Mouse (Mus musculus) MEL-GATA-1-ER (cell line): Measurements from ENCODE around the gene Sgo2a.
A peak's percentile ranks its signal among the peaks of the same experiment; 100 is the strongest.
"Not testable (repeated sequence)": the region's sequence is repeated elsewhere in the genome, so short reads cannot be mapped to it uniquely, and the experiment has no call there.

Experiments
- DNase-seq: peaks from one replicate; pipeline ENCODE4 v3.0.0-alpha.2; 2012; ENCODE audit warnings: low read depth; ENCODE audit errors: extremely low read depth

The Sgo2a gene

GRCm38 (mm10) chr1:57995432-57996132, at the start of gene Sgo2a:
TSS of gene Sgo2a (plus strand) at chr1:57995971.
- peak; percentile 92 for DNase-seq

GRCm38 (mm10) chr1:57947552-57948347, 48.0 kb upstream of the Sgo2a start:
- DNase-seq, result no peak

- no peak for DNase-seq
These were observed 46.6 kb upstream of the Sgo2a start for GRCm38 (mm10) chr1:57949195-57949594.

- DNase-seq, result no peak
These were observed 46.1 kb upstream of the Sgo2a start for GRCm38 (mm10) chr1:57949716-57950115.

- DNase-seq, result no peak
These were observed 43.3 kb upstream of the Sgo2a start for GRCm38 (mm10) chr1:57952509-57952908.

- peak; percentile 68 for DNase-seq
These were observed 42.0 kb upstream of the Sgo2a start for GRCm38 (mm10) chr1:57953586-57954375.

- no peak for DNase-seq
These were observed 41.4 kb upstream of the Sgo2a start for GRCm38 (mm10) chr1:57954376-57954765.

GRCm38 (mm10) chr1:57955774-57956173, 40.0 kb upstream of the Sgo2a start:
- DNase-seq, result no peak

- peak; percentile 64 for DNase-seq
These were observed 26.2 kb upstream of the Sgo2a start for GRCm38 (mm10) chr1:57969327-57970271.

- no peak for DNase-seq
These were observed 24.2 kb upstream of the Sgo2a start for GRCm38 (mm10) chr1:57971588-57971987.

GRCm38 (mm10) chr1:57976860-57977259, 18.9 kb upstream of the Sgo2a start:
- DNase-seq, result no peak

GRCm38 (mm10) chr1:57989052-57989600, 6.6 kb upstream of the Sgo2a start:
- no peak for DNase-seq

- no peak for DNase-seq
These were observed 4.5 kb upstream of the Sgo2a start for GRCm38 (mm10) chr1:57991277-57991676.

GRCm38 (mm10) chr1:57996133-57996615, 403 bp downstream of the Sgo2a start:
- peak; percentile 43 for DNase-seq

GRCm38 (mm10) chr1:57998146-57998545, 2.4 kb downstream of the Sgo2a start:
- no peak for DNase-seq

- DNase-seq, result not testable (repeated sequence)
These were observed 10.6 kb downstream of the Sgo2a start for GRCm38 (mm10) chr1:58006388-58006787.

- DNase-seq, result no peak
These were observed 23.1 kb downstream of the Sgo2a start, which contains the start of gene Kctd18 for GRCm38 (mm10) chr1:58018856-58019255. TSS of gene Kctd18 (minus strand) at chr1:58018956.

GRCm38 (mm10) chr1:58027707-58028106, 31.9 kb downstream of the Sgo2a start:
- DNase-seq, result peak; percentile 41

- peak; percentile 72 for DNase-seq
These were observed 33.9 kb downstream of the Sgo2a start, which contains the start of gene Aox1 for GRCm38 (mm10) chr1:58029636-58030117. TSS of gene Aox1 (plus strand) at chr1:58029931.
